Mouse (Mus musculus) hindbrain, embryonic 15.5 days (tissue): Measurements from ENCODE around the gene Zfp691. TPM values are rescaled to one million over a fixed set of nuclear protein-coding genes. Genes with fewer than 3 reads are reported as not detected.

Experiments
- ATAC-seq: fragments of 200-750 bp; cut with Nextera tagmentation; 2 replicates; pipeline ENCODE4 v1.8.0; 2017; ENCODE audit warnings: low read depth, moderate number of reproducible peaks, moderate TSS enrichment; ENCODE audit not compliant: low FRiP score
- H3K27ac ChIP-seq: fragments of 300-500 bp; sonication (generic); replicated peaks from 2 replicates; pipeline ENCODE4 v1.5.1; 2015; ENCODE audit warnings: mild to moderate bottlenecking, inconsistent platforms
- H3K27me3 ChIP-seq: fragments of 300-500 bp; sonication (generic); 2 replicates; pipeline ENCODE4 v1.6.1; 2015; ENCODE audit warnings: control low read depth, inconsistent platforms
- H3K36me3 ChIP-seq: fragments of 300-500 bp; sonication (generic); 2 replicates; pipeline ENCODE4 v1.6.1; 2015; ENCODE audit warnings: control low read depth, inconsistent platforms
- H3K4me1 ChIP-seq: fragments of 300-500 bp; sonication (generic); replicated peaks from 2 replicates; pipeline ENCODE4 v1.6.1; 2015; ENCODE audit warnings: control low read depth, inconsistent platforms
- H3K4me2 ChIP-seq: fragments of 300-500 bp; sonication (generic); 2 replicates; pipeline ENCODE4 v1.6.1; 2015; ENCODE audit warnings: moderate library complexity, mild to moderate bottlenecking, inconsistent platforms
- H3K4me3 ChIP-seq: fragments of 300-500 bp; sonication (generic); 2 replicates; pipeline ENCODE4 v1.5.1; 2015; ENCODE audit warnings: mild to moderate bottlenecking, inconsistent platforms
- H3K9ac ChIP-seq: fragments of 300-500 bp; sonication (generic); 2 replicates; pipeline ENCODE4 v1.6.1; 2015; ENCODE audit warnings: inconsistent platforms
- H3K9me3 ChIP-seq: fragments of 300-500 bp; sonication (generic); 2 replicates; pipeline ENCODE4 v1.6.1; 2016; ENCODE audit warnings: control low read depth, inconsistent platforms
- WGBS: fragments of 180-500 bp; shearing (Covaris S2); methylation state at CpG from one replicate; pipeline ENCODE4 v1.1.7; 2015; 5-methylcytosine and 5-hydroxymethylcytosine counted together
- polyA plus RNA-seq: library from polyadenylated mRNA; unstranded; fragments of >200 nt; fragmentation: Nextera tagmentation; extraction: Ambion mirVana; gene quantifications from 2 replicates; pipeline ENCODE4 v1.2.1, GENCODE M21; 2015

The Zfp691 gene
- polyA plus RNA-seq, 1 experiment from 2014 or later: 5.4 TPM

GRCm38 (mm10) chr4:119189392-119189791, 15.4 kb upstream of the Zfp691 start:
- Histone ChIP-seq H3K4me2 (no peak overlapping the region), H3K27ac (no peak overlapping the region), H3K27me3 (no peaks in the 10 kb centered on the region), H3K4me1 (no peaks in the 10 kb centered on the region), H3K36me3 (no peaks in the 10 kb centered on the region), H3K4me3 (no peak overlapping the region), H3K9ac (no peak overlapping the region), H3K9me3 (no peaks in the 10 kb centered on the region)
- 34% methylated on average over 6 of the region's 6 CpGs for WGBS
- ATAC-seq: no peak

- no peak for ATAC-seq
- Histone ChIP-seq H3K4me3 (no peak overlapping the region), H3K4me2 (no peak overlapping the region), H3K36me3 (no peaks in the 10 kb centered on the region), H3K9ac (no peak overlapping the region), H3K27me3 (no peaks in the 10 kb centered on the region), H3K27ac (no peak overlapping the region), H3K4me1 (no peaks in the 10 kb centered on the region), H3K9me3 (no peaks in the 10 kb centered on the region)
- WGBS: 61% methylated on average over 11 of the region's 11 CpGs
Measured at GRCm38 (mm10) chr4:119188060-119188785, 14.2 kb upstream of the Zfp691 start.

- H3K27ac ChIP-seq: no peak overlapping the region
- ATAC-seq: no peak
- H3K4me3 ChIP-seq: no peak overlapping the region
- H3K27me3 ChIP-seq: no peaks in the 10 kb centered on the region
- WGBS: 83% methylated on average over 4 of the region's 4 CpGs
- no peaks in the 10 kb centered on the region for H3K4me1 ChIP-seq
- H3K4me2 ChIP-seq: no peak overlapping the region
- H3K9me3 ChIP-seq: no peaks in the 10 kb centered on the region
- no peak overlapping the region for H3K9ac ChIP-seq
- H3K36me3 ChIP-seq: no peaks in the 10 kb centered on the region
Measured at GRCm38 (mm10) chr4:119185771-119186170, 11.8 kb upstream of the Zfp691 start.

- H3K4me1 ChIP-seq: no peaks in the 10 kb centered on the region
- H3K9me3 ChIP-seq: no peaks in the 10 kb centered on the region
- no peaks in the 10 kb centered on the region for H3K36me3 ChIP-seq
- H3K4me2 ChIP-seq: no peak overlapping the region
- H3K4me3 ChIP-seq: no peak overlapping the region
- H3K9ac ChIP-seq: no peak overlapping the region
- H3K27ac ChIP-seq: no peak overlapping the region
- H3K27me3 ChIP-seq: no peaks in the 10 kb centered on the region
- no peak for ATAC-seq
- WGBS: 54% methylated on average over 1 of the region's 1 CpGs
Measured at GRCm38 (mm10) chr4:119183525-119183924, 9.5 kb upstream of the Zfp691 start.

GRCm38 (mm10) chr4:119181456-119181855, 7.5 kb upstream of the Zfp691 start:
- no peaks in the 10 kb centered on the region for H3K27me3 ChIP-seq
- WGBS: 91% methylated on average over 9 of the region's 9 CpGs

GRCm38 (mm10) chr4:119180133-119180707, 6.2 kb upstream of the Zfp691 start:
- Histone ChIP-seq H3K4me3 (no peak overlapping the region), H3K27me3 (no peaks in the 10 kb centered on the region), H3K27ac (no peak overlapping the region), H3K4me2 (no peak overlapping the region), H3K9ac (no peak overlapping the region), H3K36me3 (no peaks in the 10 kb centered on the region), H3K4me1 (no peaks in the 10 kb centered on the region), H3K9me3 (no peaks in the 10 kb centered on the region)
- WGBS: 50% methylated on average over 4 of the region's 4 CpGs
- ATAC-seq: no peak

More at GRCm38 (mm10) chr4:119181456-119181855, 7.5 kb upstream of the Zfp691 start:
- no peak overlapping the region for H3K4me3 ChIP-seq
- ATAC-seq: no peak
- H3K9ac ChIP-seq: no peak overlapping the region
- no peaks in the 10 kb centered on the region for H3K36me3 ChIP-seq
- H3K27ac ChIP-seq: no peak overlapping the region
- H3K4me2 ChIP-seq: no peak overlapping the region
- H3K4me1 ChIP-seq: no peaks in the 10 kb centered on the region
- H3K9me3 ChIP-seq: no peaks in the 10 kb centered on the region

- 76% methylated on average over 18 of the region's 18 CpGs for WGBS
- Histone ChIP-seq H3K4me3 (no peak overlapping the region), H3K36me3 (no peaks in the 10 kb centered on the region), H3K4me2 (no peak overlapping the region), H3K9ac (no peak overlapping the region), H3K27me3 (no peaks in the 10 kb centered on the region), H3K4me1 (peaks cover under 1% of the 10 kb centered on the region; the same call in 1 of the 2 replicates), H3K27ac (no peak overlapping the region), H3K9me3 (no peaks in the 10 kb centered on the region)
- no peak for ATAC-seq
Measured at GRCm38 (mm10) chr4:119178331-119178730, 4.3 kb upstream of the Zfp691 start.

- H3K36me3 ChIP-seq: no peaks in the 10 kb centered on the region
- no peak for ATAC-seq
- no peak overlapping the region for H3K4me2 ChIP-seq
- H3K4me1 ChIP-seq: peaks cover 7% of the 10 kb centered on the region
- H3K9ac ChIP-seq: no peak overlapping the region
- no peak overlapping the region for H3K4me3 ChIP-seq
- 76% methylated on average over 5 of the region's 5 CpGs for WGBS
- H3K27ac ChIP-seq: no peak overlapping the region
- no peaks in the 10 kb centered on the region for H3K9me3 ChIP-seq
- no peaks in the 10 kb centered on the region for H3K27me3 ChIP-seq
Measured at GRCm38 (mm10) chr4:119177702-119178101, 3.7 kb upstream of the Zfp691 start.

GRCm38 (mm10) chr4:119172919-119173650, 910 bp downstream of the Zfp691 start:
- WGBS: 37% methylated on average over 18 of the region's 18 CpGs

GRCm38 (mm10) chr4:119167663-119168062, 6.3 kb downstream of the Zfp691 start:
- Histone ChIP-seq H3K4me3 (no peak overlapping the region), H3K9me3 (no peaks in the 10 kb centered on the region), H3K9ac (no peak overlapping the region), H3K36me3 (peaks cover 9% of the 10 kb centered on the region; the same call in 1 of the 2 replicates), H3K4me1 (peaks cover 3% of the 10 kb centered on the region), H3K27ac (no peak overlapping the region), H3K27me3 (no peaks in the 10 kb centered on the region), H3K4me2 (no peak overlapping the region)
- 5% methylated on average over 4 of the region's 4 CpGs for WGBS
- ATAC-seq: no peak

More at GRCm38 (mm10) chr4:119172919-119173650, 910 bp downstream of the Zfp691 start:
- H3K27ac ChIP-seq: peak overlapping the region; percentile 69; the same call in 1 of the 2 replicates
- peak overlapping the region; percentile 64 for H3K4me2 ChIP-seq
- peak overlapping the region; percentile 78 for H3K4me3 ChIP-seq
- peaks cover 9% of the 10 kb centered on the region; the same call in 1 of the 2 replicates for H3K36me3 ChIP-seq
- H3K4me1 ChIP-seq: peaks cover 10% of the 10 kb centered on the region
- peak overlapping the region; percentile 81 for H3K9ac ChIP-seq
- ATAC-seq: no peak
- H3K9me3 ChIP-seq: no peaks in the 10 kb centered on the region
- H3K27me3 ChIP-seq: no peaks in the 10 kb centered on the region

GRCm38 (mm10) chr4:119167068-119167467, 6.9 kb downstream of the Zfp691 start:
- H3K27me3 ChIP-seq: no peaks in the 10 kb centered on the region
- H3K27ac ChIP-seq: no peak overlapping the region
- no peaks in the 10 kb centered on the region for H3K9me3 ChIP-seq
- H3K9ac ChIP-seq: no peak overlapping the region
- H3K4me3 ChIP-seq: no peak overlapping the region
- peaks cover 9% of the 10 kb centered on the region; the same call in 1 of the 2 replicates for H3K36me3 ChIP-seq
- 80% methylated on average over 4 of the region's 4 CpGs for WGBS
- H3K4me2 ChIP-seq: no peak overlapping the region
- H3K4me1 ChIP-seq: no peaks in the 10 kb centered on the region
- ATAC-seq: no peak

GRCm38 (mm10) chr4:119165916-119166315, 8.1 kb downstream of the Zfp691 start:
- Histone ChIP-seq H3K36me3 (peaks cover 9% of the 10 kb centered on the region; the same call in 1 of the 2 replicates), H3K9me3 (no peaks in the 10 kb centered on the region), H3K27me3 (no peaks in the 10 kb centered on the region), H3K9ac (no peak overlapping the region), H3K4me1 (no peaks in the 10 kb centered on the region), H3K4me2 (no peak overlapping the region), H3K27ac (no peak overlapping the region), H3K4me3 (no peak overlapping the region)
- WGBS: 85% methylated on average over 7 of the region's 7 CpGs
- no peak for ATAC-seq
